Mouse (Mus musculus) spleen, adult 12 weeks (tissue): ENCODE measurements around the gene 9330182L06Rik.

Experiments
- DNase-seq: peaks from one replicate; pipeline ENCODE4 v3.0.0; 2022; ENCODE audit warnings: low spot score

The 9330182L06Rik gene

DNA sequence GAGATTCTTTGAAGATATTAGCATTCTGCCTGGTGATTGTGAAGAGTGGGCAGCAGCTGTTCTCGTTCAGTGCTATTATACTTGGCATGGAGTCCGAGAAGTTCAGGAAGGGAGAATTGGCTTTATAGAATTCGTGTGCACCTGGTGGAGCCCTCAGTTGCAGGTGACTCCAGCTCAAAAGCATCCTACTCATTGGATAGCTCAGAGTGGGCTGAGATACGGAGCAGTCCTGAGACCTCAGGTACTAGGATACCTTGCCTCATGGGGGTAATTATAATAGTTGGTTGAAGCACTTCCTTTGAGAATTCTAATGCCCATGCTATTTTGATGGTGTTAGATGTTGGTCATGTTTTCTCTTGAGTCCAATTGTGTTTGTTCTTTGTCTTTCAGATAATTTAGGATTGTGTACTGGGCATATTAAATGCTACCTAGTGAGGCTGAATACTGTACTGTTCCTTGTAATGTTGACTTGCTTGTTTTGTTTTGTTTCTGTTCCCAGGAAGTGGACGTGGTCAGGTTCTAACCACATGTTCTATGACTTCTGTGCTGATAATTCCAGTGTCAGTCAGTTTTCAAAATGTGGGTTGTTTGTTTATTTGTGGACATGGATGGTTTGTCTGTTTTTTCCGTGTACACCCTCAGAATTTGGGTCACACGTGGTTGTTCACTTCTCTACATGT, 96.2 kb downstream of the 9330182L06Rik start:
- DNase-seq, result no peak

- no peak for DNase-seq
Measured at GRCm38 (mm10) chr5:9364937-9365336, 99.0 kb downstream of the 9330182L06Rik start.

DNA sequence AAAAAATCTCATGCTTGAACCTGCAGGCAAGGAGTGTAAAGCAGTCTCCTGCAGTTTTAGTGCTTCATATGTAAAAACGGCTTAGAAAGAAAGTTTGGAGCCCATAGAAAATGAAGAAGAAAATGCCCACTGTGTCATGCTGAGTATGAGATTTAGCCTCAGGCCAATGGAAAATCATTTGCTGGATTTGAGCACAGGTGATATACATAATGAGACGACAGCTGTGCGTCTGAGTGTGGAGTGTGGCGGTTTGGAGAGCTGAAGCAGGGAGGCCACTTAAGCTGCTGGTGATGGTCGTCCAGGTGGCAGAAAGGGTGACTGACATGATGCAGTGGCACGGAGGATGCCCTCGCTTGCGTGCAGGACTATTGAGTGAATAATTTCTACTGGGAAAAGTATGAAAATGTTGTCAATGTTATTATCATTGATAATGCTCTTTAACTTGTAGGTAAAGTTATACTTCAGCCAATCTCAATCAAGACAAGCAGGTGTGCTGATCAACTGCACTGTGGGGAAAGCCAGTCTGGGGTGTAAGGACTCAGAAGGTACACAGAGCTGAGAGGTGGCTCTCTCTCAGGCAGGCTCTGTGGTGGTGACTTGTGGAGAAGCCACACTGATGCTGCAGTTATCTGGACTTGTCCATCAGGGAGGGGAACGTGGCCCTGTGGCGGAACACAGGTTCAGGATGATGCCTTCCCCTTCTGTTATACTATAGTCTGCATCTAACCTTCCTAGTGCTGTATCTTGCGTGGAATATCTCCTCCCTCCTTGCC, 102.2 kb downstream of the 9330182L06Rik start:
- DNase-seq, result no peak

GRCm38 (mm10) chr5:9371127-9371526, 105.2 kb downstream of the 9330182L06Rik start:
- DNase-seq, result no peak

GRCm38 (mm10) chr5:9373341-9373740, 107.4 kb downstream of the 9330182L06Rik start:
- no peak for DNase-seq

DNA sequence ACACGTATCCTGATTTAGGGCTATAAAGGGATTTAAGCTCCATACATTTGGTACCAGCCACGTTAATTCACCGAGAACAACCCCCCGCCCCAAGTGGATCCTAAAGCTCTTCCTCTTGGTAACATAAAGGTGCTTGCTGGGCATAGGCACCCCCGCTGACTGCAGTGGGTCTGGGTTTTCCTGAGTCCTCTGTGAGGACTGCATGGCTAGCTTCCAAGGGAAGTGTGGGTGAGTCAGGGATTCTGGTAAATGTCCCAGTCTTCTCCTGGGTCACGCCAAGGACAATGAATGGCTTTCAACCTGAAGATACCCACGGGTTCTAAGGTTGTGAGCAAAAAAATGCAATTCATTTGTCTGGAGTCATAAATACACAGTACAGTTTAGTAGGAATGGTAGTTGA, 124.0 kb downstream of the 9330182L06Rik start:
- no peak for DNase-seq

DNA sequence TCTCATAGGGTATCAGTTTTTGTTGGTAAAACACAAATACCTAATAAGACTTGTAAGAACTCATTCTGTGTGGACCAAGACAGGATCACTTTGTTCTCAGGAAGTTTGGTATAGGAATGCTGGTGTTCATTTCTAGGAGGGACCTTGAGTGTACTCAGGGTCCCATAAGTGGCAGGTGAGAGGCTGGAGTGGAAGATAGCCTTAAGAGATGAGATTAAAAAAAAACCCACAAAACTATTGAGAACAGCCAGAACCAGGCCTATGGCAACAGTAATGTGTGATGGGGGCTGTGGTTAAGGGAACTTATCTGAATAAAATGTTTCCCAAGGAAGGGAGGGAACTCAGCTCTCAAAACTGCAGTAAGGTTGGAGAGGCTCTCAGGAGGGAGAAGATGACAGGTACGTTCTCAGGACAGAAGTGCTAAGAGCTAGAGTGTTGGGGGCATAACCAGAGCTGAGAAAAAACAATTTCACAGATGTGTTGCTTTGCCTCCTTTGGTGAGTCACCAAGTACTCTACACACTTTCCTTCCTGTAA, 126.0 kb downstream of the 9330182L06Rik start:
- DNase-seq, result no peak

- no peak for DNase-seq
Measured at GRCm38 (mm10) chr5:9417098-9417497, 151.2 kb downstream of the 9330182L06Rik start.

GRCm38 (mm10) chr5:9417802-9418201, 151.9 kb downstream of the 9330182L06Rik start:
- DNase-seq, result no peak

DNA sequence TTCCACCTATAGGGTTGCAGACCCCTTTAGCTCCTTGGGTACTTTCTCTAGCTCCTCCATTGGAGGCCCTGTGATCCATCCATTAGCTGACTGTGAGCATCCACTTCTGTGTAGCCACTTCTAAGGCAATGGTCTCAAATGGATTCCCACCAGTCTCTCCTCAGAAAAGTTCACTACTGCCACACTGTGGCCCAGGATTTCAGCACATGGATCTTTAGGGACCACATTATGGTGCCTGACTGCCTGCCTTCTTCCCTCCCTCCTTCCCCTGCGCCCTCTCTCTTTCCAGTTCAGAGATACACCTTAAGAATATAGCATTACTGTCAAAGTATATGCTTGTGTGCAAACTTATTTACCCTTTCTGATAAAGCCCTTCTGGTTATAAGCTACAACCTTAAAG, 154.0 kb downstream of the 9330182L06Rik start:
- no peak for DNase-seq

DNA sequence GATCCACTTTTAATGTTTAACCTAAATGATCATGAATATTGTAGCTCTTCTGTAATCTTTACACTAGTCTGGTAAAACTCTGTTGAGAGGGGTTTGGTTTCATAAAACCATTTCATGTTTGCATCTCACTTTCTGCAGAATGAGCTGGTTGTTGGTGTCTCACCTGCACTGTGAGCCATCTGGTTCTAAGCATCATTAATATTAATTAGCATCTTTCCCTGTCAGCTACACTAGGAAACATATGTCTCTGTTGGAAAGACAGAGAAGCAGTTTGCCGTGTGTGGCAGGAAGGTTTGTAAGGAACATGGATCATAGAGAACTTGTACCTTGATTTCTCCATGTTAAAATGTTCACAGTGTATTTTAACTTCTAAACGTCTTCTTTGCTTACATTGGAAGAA, 158.5 kb downstream of the 9330182L06Rik start:
- DNase-seq, result no peak

DNA sequence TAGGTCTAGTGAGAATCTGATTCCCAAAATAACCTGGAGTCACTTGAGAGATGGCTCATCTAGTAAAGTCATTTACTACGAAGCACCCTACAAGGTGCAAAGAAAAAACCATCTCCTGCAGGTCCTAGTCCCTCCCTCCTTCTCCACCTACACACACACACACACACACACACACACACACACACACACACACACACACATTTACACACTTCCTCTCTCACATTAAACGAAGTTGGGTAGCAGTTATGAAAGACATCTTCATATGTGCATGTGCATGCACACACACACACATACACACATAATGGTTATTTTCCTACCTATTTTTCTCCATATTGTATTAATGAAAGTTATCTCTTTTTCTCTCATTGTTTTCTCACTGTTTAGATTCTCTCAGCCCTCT, 161.2 kb downstream of the 9330182L06Rik start:
- no peak for DNase-seq

- DNase-seq, result no peak
Measured at GRCm38 (mm10) chr5:9427581-9428241, 161.8 kb downstream of the 9330182L06Rik start.

DNA sequence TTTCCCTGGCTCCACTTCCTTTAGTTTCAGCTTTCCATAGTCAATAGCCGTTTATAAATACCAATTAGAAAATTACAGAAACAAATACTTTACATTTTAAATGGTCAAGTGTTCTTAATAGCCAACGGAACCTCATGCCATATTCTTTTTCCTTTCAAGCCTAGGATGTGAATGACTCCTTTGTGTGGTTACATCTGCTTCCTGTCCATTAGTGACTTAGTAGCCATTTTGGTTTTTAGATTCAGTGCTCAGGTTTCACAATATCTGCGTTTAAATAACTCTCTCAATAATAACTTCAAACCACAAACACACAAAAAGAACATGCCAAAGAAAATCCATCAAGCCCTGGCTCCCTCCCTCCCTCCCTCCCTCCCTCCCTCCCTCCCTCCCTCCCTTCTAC, 162.8 kb downstream of the 9330182L06Rik start:
- DNase-seq, result no peak

DNA sequence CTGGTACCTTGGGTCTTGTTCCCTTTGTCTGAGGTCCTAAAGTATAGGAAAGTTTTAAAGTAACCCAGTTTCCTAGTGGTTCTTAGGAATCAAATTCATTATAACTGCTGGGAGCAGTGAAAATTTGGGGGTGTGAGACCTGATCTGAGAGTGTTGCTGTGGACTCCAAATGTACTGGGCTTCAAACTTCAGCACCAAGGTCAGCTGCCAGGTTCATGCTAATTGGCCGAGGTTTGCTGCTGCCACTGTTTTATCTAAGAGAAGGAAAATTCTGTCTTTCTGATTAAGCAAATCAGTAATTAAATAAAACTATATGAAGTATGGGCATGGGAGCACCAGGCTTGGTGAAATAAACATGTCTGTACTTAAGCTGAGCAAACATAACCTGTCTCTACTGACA, 180.2 kb downstream of the 9330182L06Rik start:
- DNase-seq, result no peak

GRCm38 (mm10) chr5:9448931-9449330, 183.0 kb downstream of the 9330182L06Rik start:
- DNase-seq, result no peak

- no peak for DNase-seq
Measured at GRCm38 (mm10) chr5:9449570-9449969, 183.7 kb downstream of the 9330182L06Rik start.

- no peak for DNase-seq
Measured at GRCm38 (mm10) chr5:9453298-9453697, 187.4 kb downstream of the 9330182L06Rik start.

DNA sequence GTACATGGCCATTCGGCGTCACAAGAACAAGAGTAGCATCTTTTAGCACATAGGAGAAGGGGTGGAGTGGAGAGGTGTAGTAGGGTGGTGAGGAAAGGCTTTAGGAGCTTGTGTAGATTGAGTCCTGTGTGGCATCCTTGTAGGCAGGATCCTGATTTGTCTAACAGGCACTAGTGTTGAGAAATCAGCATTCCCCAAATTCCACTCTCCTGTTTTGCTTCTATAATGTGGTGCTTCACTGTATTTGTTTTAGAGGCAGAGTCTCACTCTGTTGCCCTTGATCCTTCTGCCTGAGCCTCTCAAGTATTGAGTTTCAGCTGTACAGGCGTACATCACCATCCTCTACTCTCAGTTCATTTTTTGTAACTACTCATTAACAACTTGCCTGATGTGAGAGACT, 211.7 kb downstream of the 9330182L06Rik start:
- DNase-seq, result no peak

- DNase-seq, result no peak
Measured at GRCm38 (mm10) chr5:9495456-9495855, 229.5 kb downstream of the 9330182L06Rik start.

- DNase-seq, result no peak
Measured at GRCm38 (mm10) chr5:9497235-9497634, 231.3 kb downstream of the 9330182L06Rik start.

GRCm38 (mm10) chr5:9511027-9511426, 245.1 kb downstream of the 9330182L06Rik start:
- DNase-seq, result no peak

- no peak for DNase-seq
Measured at GRCm38 (mm10) chr5:9525507-9525906, 259.6 kb downstream of the 9330182L06Rik start.
